Mouse (Mus musculus) embryo, embryonic 10 days (tissue): ENCODE data around the gene Pla2g4a.

Experiments
- DNase-seq: peaks from one replicate; pipeline ENCODE4 v3.0.0-alpha.2; 2015; ENCODE audit warnings: low spot score

Gene Pla2g4a

DNA sequence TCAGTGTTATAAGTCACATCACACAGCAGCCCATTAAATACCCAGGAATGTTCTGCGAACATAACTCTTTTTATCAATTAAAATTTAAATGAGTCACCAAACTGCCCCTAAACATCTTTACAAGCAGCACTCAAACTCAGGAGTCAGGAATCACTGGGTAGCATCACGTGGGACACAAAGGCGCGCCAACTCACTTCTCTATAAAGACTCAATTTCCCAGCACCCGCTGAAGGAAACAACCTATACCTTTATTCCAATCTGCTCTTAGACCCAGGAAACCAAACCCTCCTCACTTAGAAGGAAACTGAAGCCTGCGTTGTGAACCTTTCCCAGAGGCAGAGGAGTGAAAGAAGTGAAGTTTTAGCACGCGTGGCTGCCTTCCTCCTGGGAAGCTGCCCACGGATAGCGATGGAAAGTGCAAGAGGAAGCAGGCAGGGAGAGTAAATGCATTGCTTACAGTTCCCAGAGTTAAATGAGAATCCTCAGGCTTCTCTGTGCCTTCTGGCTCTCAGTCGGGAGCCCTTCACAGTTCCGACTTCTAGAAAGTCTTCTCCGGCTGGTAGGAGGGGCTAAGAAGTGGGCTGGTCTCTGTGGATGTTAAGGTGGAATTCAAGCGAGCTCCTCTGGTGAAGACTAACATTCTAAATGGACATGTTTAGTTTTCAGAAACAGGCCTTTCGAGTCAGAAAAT, at the start of gene Pla2g4a:
Pla2g4a (minus strand) TSS at position 557 of the 691 bp plus-strand sequence.
- peak; percentile 28 for DNase-seq

- no peak for DNase-seq
Measured at GRCm38 (mm10) chr1:150010629-150010979, 49.5 kb upstream of the Pla2g4a start.

GRCm38 (mm10) chr1:150009968-150010628, 49.0 kb upstream of the Pla2g4a start:
- no peak for DNase-seq

DNA sequence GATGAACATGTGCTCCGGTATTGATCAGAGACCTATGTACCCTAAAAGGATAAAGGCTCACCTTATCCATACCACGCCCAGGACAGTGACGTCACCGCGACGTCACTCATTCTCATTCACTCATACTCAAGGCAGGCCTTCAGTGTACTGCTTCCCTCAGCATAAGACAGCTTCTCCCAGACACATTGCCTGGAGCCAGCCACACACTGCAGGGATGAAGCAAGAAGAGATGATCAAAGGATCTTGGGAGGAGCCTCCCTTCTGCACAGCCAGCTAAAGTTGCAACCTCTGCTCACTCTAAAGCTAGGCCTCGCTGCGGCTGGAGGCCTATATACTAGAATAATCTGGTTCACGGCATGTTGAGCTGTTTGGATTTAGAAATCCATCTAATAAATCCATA, 48.0 kb upstream of the Pla2g4a start:
- no peak for DNase-seq

GRCm38 (mm10) chr1:149975626-149976025, 14.5 kb upstream of the Pla2g4a start:
- no peak for DNase-seq

GRCm38 (mm10) chr1:149965826-149966225, 4.7 kb upstream of the Pla2g4a start:
- no peak for DNase-seq

DNA sequence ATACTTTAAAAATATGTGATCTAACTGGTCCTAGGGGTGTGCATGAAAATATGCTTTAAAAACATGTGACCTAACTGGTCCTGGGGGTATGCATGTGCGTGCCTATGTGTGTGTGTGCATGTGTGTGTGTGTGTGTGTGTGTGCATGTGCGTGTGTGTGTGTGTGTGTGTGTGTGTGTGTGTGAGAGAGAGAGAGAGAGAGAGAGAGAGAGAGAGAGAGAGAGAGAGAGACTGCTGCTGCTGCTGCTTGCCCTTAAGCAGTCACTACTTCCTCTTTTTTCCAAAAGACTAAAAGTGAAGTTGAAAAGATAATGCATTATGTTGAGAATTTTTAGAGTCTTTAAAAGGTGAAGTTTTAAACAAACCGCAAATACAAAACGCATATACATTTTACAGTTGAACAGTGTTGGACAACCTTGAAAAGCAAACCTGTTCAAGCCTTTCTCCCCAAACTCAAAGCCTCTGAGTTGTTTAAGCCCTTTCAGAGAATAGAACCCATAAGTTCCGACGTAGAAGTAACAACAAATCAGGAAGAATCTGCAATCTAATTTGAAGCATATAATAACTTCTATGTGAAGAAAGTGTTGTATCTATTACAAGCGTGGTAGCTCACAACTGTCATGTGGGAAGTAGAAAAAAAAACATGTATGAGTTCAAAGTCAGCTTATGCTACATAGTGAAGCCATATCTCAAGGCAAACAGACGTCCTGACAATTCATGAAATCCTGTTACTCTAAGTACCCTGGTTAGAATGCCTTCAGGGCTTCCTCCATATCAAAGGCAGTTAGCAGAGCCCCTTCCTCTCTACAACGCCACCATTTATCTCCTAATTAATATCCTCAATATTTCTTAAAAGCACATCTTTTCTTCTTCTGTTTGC, 574 bp upstream of the Pla2g4a start:
- DNase-seq = no peak

DNA sequence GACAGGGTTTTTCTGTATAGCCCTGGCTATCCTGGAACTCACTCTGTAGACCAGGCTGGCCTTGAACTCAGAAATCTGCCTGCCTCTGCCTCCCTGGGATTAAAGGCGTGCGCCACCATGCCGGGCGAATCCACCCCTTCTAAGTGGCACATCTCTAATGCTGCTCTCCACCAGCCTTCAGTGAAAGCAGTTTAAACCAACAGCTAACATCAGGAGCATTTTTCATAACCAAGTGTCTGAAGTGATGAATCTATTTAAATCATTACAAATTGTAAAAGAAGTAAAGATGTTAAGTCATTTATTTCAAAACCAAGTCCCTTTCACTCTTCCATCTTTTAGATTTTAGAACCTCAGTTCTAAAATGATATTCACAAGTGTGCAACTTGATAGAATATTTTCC, 839 bp downstream of the Pla2g4a start:
- no peak for DNase-seq

DNA sequence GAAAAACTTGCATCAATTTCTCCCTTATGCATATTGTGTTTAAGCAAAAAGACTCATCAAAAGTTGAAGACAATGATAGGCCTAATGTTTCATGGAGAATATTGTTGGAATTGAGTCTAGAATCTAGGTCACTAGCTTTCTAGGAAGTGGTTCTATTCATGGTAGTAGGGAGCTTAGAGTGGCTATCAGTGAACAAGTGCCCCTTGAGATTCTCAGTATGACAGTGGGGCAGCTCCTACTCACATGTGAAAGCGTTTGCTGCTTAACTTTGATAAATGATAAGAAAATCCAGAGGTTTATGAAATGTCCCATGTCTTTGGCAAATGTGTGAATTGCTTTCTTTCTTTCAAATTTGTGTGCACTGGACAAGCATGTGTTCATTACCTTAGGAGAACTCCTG, 2.0 kb downstream of the Pla2g4a start:
- DNase-seq = no peak

DNA sequence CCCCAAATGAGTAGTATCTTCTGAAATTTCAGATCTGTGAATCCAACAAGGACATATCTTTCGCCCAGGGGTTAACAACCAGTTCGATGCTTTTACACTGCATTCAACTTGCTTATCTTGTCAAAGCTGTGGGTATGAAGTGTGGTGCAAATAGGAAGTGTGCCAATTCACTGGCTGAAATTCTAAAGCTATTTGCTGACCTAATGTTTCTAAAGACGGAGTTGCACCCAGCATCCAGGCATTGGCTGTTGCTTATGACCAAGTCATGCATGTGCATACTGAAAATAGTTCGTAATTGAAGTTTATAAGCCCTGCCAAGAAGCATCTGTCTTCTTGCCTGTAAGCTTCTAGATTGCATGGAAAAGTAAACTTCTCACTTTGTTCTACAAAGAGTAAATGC, 5.6 kb downstream of the Pla2g4a start:
- DNase-seq = no peak

DNA sequence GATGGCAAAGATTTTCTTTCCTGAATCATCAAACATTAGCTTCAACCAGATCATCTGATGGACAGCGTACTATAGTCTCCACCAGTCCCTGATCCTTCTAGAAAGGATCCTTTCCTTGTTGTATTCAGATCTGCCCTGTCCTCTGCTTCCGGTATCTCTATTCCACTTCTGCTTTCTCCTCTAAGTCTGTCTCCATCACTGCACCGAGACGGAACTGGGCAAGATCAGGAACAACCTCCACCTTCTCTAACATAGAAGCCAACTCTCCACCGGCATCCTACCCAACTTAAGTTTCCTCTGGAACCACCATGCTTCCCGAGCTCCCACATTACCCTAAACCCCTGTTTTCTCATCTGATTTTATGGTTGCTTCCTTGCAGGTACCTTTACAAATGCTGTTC, 7.1 kb downstream of the Pla2g4a start:
- DNase-seq = no peak

DNA sequence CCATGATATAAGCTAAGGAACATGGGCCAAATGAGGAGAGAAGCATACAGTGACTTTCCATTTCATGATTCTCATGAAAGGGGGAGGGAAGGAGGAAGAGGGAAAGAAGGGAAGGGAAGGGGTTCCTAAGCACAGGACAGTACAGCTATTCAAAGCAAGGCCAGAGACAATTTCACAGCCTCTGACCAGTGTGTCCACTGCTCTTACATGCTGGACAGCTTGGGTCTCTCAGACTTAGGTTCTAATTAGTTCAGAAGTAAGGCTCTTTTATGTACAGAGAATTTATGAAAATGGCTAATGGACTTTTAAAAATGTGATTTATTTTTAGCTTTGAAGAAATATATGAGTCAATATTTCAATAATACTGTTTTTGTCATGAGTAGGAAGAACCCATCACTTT, 9.0 kb downstream of the Pla2g4a start:
- no peak for DNase-seq

DNA sequence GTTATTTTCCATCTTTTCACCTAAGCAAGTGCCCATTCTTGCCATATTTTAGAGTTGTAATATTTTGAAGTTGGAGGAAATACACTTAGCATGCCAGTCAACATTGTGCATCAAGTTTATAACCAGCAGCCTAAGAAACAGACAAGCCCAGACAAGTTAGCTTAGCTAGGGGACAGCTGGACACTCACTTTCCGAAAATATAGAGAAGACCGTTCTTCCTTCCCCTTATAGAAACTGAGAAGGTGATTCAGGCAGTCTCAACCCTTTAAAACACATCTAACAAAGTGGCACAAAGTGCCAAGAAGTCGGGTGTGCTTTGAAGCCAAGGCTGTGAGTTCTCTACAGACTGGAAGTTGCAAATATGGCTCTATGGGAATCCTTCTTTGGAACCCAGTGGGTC, 10.4 kb downstream of the Pla2g4a start:
- DNase-seq = no peak

DNA sequence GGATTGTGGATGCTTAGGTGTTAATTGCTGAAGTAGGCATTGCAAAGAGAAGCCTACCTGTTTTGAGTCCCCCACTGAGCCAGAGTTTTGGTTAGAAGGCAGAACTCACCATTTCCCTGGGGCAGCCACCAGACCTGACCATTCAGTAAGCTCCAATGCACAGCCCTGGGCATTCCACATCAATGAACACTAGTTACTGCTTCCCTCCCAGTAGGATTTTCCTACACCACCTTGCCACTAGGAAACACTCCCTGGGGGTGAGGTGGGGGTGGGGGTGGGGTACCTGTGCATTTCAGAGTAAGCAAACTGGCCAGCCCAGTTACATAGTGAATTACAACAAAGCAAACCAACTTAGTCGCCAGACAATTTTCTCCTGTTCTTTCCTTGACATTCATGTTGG, 10.8 kb downstream of the Pla2g4a start:
- DNase-seq = no peak

- no peak for DNase-seq
Measured at GRCm38 (mm10) chr1:149949334-149949733, 11.8 kb downstream of the Pla2g4a start.

DNA sequence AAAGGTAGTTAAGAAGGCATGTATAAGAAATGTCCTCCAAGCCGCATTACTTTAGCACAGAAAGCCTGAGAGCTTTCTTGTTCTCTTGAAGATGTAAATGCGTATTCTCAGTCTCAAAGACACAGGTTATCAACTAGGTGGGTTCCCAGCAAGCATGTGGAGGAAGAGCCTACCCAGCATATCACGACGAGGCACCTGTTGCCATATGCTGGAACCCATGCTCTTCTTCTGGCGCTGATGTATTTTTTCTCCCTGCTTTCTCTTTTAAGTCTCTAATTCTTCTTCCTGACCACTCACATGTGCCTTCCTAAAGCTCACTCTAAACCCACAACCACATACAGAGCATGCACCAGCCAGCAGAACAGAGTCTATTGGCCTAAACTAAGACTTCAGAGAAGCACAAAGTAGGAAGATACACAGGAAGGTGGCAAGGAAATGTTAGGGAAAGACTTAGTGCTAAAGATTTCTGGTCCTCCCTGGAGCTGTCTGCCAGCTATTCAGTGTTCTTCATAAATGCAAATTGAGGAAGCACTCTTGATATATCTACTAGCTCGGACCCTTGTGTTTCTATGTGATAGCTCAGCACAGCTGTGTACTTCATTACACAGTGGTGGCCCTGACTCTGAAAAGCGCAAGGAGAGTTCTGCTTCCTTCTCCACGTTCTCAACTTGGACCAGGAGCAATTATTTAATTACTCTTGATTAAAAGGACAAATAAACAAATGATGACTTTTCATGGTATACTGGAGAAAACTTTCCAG, 12.8 kb downstream of the Pla2g4a start:
- DNase-seq = no peak

DNA sequence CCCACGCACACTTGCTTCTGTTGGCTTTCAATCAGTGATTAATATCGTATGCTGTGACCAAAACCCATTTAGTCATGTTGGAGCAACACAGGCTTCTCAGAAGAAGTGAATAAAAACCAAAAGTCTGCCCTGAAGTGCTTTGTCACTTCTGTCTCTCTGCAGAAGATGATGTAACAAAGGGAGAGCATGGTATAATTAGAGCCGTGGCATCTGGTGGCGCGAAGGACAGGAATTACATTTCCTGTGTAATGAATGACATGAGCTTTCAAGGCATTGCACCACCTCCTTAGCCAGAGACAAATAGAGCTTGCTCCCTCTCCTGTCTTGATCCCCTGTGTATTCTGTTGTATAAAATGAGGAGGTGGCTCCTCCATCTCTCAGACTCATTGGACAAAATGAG, 14.1 kb downstream of the Pla2g4a start:
- DNase-seq = peak; percentile 9

- DNase-seq = no peak
Measured at GRCm38 (mm10) chr1:149946432-149946831, 14.7 kb downstream of the Pla2g4a start.

DNA sequence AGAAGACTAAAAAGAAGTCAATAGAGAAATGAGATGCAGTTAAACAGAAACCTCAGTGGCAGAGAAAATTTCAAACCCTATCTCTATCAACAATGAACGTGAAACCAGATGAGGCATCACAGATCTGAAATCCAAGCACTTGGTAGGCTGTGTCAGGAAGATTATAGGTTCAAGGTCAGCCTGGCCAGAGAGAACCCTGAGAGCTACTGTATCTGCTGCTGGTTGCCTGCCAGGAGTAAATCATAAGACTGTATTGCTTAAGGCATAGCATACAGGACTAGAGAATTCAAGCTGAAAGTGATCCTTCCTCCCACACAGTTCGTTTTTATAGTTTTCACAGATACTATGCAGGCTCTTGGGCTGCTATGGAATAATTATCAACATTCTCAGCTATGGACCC, 17.5 kb downstream of the Pla2g4a start:
- no peak for DNase-seq

DNA sequence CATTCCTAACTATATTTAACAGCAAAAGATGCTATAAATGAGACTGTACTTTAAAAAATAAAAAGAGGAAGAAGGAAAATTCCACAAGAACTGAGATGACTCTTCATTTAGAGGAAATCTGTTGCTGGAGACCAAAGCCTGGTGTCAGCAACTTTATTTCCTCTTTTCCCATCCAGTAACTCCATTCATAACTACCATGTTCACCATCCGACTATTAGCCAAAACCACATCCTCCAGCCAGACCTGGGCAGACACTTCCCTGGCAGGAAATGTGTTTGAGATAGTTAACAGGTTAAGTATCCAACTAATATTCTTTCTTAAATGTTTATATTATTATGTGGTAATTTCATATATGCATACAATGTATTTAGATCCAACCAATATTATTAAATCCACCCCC, 20.8 kb downstream of the Pla2g4a start:
- no peak for DNase-seq

DNA sequence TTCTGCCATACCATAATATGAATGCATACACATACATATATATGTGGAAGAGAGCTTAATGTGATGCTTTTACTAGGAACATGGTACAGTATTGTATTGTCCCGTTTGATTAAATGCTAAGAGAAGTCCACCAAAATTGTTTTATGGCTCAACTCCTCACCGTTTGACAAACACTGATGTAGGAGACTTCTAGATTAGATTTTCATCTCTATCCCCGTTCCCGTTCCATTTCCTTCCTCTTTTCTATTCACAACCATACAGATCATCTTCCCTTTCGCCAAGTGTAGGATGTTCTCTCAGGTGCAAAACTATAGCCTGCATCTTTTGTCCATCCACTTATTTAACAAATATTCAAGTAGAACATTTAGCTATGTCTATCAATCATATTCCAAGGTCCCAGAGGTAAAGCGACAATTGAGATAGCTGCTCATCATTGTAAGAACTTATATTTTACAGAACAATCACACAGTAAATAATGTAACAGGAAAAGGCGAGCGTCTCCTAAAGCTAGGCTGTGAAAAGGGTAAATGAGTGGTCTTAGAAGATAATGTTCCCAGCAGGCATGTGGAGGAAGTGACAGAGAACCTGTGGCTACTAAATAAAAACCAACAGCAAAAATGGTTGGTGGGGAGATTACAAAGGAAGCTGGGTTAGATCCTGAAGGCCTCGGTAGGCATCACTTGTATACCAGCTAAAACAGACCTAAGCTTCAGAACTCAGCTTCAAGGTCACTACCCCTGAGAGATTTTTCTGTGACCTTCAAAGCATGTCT, 21.6 kb downstream of the Pla2g4a start:
- DNase-seq = no peak

DNA sequence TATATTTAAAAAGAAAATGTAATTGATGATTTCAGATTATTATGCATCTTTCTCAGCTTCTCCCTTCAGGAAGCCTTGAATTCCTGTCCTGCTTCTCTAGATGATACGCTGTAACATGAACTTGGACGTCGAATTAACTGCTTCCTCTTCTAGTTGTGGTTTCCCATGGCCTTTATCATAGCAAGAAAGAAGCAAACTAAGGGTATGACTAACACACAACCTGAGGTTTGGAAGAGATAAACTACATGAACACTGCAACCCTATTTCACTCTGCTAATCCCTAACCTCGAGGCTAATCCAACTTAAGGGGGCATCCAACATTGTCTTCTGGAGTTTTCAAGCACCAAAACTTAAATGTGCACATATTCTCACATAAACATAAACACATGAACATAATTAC, 23.3 kb downstream of the Pla2g4a start:
- DNase-seq = no peak
